Mouse (Mus musculus) gastrocnemius, postnatal 14 days (tissue): Measurements from ENCODE around the gene Adgrb2. TPM values are rescaled to one million over a fixed set of nuclear protein-coding genes. Genes with fewer than 3 reads are reported as not detected.
A peak's percentile ranks its signal among the peaks of the same experiment; 100 is the strongest.

ENCODE experiments used
- DNase-seq: peaks from one replicate; pipeline ENCODE4 v3.0.0; 2021; ENCODE audit warnings: mixed read lengths
- intact Hi-C: fragments of 180-260 bp; cut with DNase I; formaldehyde crosslinking; loops from one replicate; pipeline ENCODE4 v1.15.1; 2025; ENCODE audit warnings: low total_unique reads
- total RNA-seq, 2 experiments: library from RNA; stranded (reverse); gene quantifications; 2 replicates each; pipeline ENCODE4 v1.2.3; 2021

The Adgrb2 gene
- total RNA-seq, 2 experiments from 2014 or later: 1.0 to 1.5 TPM

GRCm38 (mm10) chr4:129985161-129985670, 546 bp downstream of the Adgrb2 start:
- intact Hi-C loops: no loop called here
- DNase-seq: no peak

DNA sequence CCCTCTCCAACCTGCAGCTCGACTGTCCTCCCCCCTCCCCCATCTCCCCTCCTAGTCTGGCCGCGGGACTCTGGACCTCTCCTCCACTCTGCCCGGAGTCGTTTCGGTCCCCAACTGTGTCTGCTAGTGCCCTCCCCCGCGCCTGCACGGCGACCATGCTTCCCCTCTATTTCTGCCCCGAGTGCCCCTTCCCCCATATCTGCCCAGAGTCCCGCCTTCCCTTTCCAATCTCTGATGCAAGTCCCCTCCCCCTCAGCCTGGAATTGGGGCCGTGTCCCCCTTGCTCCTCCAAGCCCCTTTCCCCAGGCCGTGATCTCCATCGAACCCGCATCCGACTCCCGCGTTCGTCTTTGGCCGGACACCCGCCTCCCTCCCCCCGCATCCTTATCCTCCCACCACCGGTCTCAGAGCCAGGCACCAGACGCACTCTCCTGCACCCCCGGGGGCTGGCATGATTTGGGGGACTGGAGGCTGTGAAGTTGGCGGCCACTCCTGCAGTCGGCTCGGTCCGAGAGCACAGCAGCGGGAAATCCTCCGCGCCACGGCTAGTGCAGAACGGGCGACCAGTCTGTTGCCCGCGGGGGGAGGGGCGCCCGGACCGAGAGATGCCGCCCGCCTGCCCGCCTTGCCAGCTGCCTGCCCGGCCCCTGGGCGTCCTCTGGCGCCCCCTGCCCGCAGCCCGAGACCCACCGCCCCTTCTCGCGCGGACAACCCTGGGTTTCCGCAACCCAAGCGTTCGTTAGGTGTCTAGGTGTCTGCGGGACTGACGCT, 1.2 kb downstream of the Adgrb2 start:
- peak; percentile 64 for DNase-seq
- intact Hi-C loops: no loop called here

- intact Hi-C loops: no loop called here
- peak; percentile 42 for DNase-seq
Measured at GRCm38 (mm10) chr4:129987825-129988504, 3.3 kb downstream of the Adgrb2 start.

- intact Hi-C loops: no loop called here
- no peak for DNase-seq
Measured at GRCm38 (mm10) chr4:129989925-129990324, 5.3 kb downstream of the Adgrb2 start.

- intact Hi-C loops: no loop called here
Measured at GRCm38 (mm10) chr4:129992720-129993119, 8.1 kb downstream of the Adgrb2 start.

GRCm38 (mm10) chr4:129993213-129993612, 8.5 kb downstream of the Adgrb2 start:
- no peak for DNase-seq
- intact Hi-C loops: no loop called here

More at GRCm38 (mm10) chr4:129992720-129993119, 8.1 kb downstream of the Adgrb2 start:
- no peak for DNase-seq

GRCm38 (mm10) chr4:129993944-129994695, 9.4 kb downstream of the Adgrb2 start:
- intact Hi-C loops: no loop called here

DNA sequence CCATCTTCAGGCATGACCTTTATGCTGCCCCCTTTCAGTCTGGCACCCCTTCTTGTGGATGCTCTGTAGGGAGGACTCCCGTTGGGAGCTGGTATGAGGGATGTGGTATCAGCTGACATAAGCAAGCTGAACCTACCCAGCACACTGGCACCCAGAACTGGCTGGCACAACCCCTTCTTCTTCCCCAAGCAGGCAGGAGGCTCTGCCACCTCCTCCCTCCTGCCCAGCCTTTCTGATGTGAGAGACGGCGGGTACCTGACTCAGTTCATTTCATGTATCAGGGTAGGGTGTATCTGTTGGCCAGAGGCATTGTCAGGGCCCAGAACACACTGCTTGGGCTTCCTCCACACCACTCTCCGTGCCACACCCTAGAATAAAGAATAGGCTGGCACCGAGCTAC, 10.1 kb downstream of the Adgrb2 start:
- no peak for DNase-seq
- intact Hi-C loops: no loop called here

More at GRCm38 (mm10) chr4:129993944-129994695, 9.4 kb downstream of the Adgrb2 start:
- DNase-seq: no peak

DNA sequence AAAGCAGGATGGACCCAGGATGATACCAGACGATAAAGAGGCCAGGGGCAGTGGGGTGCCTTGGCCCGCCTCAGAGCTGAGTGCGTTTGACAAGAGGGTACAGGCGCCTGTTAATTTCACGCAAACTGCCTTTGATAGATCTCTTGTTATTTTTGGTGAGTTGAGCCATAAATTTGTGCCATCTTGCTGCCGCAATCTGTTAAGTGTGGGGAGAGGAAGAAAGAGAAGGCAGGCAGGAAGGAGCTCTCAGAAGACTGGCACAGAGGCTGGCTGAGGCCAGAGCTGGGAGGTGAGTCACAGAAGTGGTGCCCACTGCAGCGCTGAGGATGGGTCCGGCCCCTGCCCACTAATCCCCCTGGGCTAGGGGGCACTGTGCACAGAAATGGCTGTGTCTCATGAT, 10.6 kb downstream of the Adgrb2 start:
- DNase-seq: no peak
- intact Hi-C loops: no loop called here

- DNase-seq: no peak
Measured at GRCm38 (mm10) chr4:129996015-129996414, 11.3 kb downstream of the Adgrb2 start.

DNA sequence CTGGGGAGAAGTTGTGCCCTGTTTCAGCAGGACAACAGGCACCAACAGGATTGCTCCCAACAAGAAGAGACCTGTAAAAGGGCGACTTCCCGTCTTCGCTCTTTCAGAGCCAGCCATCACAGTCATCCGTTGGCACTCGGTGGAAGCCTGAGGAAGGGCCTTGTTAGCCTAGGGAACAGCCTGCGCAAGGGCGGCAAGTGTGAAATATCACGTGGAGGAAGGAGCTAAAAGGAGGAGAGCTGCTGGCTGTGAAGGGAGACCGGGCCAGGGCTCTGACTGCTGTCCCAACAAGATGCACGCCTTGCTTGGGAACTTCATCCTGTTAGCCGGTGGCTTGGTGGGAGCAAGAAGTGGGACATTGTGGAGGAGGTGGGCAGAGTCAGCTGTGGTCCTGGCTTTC, 13.5 kb downstream of the Adgrb2 start:
- no peak for DNase-seq
- intact Hi-C loops: no loop called here

More at GRCm38 (mm10) chr4:129996015-129996414, 11.3 kb downstream of the Adgrb2 start:
- intact Hi-C loops: no loop called here

DNA sequence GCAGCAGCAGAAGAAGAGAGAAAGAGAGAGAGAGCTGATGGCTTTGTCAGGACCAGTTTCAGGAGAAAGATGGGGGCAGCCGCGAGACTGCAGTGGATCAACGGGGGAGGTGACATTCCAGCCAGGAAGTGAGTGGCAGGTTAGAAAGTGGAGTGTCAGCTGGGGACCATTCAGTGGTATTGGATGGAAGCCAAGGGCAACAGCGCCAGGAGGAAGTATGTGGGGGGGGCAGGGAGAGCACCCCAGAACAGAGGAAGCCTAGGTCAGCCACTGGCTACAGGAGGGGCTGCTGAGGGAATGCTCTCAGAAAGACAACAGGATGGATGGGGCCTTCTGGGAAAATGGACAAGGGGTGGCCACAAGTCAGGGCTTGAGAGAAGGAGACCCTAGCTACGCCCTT, 17.0 kb downstream of the Adgrb2 start:
- intact Hi-C loops: no loop called here
- no peak for DNase-seq

- intact Hi-C loops: no loop called here
- DNase-seq: no peak
Measured at GRCm38 (mm10) chr4:130002157-130002556, 17.5 kb downstream of the Adgrb2 start.

DNA sequence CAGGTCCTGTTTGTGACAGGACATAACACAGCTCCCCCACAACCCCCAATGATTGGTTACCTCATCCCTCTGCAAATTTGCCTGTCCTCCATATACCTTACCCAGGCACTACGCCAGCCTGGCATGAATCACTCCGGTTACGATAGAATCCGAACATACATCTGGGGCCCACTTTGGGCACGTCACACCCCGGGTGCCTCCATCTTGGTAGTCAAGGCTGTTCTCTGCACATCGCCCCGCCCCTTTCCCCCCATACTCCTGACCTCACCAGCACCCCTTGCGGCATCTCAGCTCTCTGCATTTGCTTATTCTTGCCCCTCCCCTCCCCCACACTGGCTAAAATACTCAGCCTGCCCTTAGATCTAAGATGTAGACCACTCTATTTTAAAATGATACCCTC, 20.9 kb downstream of the Adgrb2 start:
- no peak for DNase-seq
- intact Hi-C loops: no loop called here

DNA sequence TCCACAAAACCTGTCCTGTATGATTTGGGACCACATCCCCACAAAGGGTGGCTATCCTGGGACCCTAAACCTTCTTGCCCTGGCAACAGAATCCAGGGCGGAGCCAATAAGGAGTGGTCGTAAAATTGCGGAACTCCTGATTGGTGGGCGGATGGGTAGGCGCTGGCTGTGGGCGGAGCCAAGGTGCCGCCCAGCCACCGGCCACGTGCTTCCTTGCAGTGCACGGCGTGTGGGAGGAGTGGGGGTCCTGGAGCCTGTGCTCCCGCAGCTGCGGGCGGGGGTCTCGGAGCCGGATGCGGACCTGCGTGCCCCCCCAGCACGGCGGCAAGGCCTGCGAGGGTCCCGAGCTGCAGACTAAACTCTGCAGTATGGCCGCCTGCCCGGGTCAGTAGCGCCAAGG, 21.9 kb downstream of the Adgrb2 start:
- intact Hi-C loops: no loop called here
- no peak for DNase-seq

DNA sequence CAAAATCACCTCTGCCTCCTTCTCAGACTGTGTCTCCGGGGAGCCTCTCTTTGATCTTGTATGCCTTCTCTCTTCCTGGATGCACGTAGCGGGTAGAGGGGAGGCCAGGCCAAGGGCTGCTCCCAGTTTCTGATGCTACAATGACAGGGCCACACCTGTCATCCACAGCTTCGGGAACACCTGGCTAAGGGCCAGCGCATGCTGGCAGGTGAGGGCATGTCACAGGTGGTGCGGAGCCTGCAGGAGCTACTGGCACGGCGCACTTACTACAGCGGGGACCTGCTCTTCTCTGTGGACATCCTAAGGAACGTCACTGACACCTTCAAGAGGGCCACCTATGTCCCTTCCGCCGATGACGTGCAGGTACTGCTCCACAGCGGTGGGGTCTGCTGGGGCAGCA, 24.4 kb downstream of the Adgrb2 start:
- intact Hi-C loops: no loop called here
- DNase-seq: no peak

DNA sequence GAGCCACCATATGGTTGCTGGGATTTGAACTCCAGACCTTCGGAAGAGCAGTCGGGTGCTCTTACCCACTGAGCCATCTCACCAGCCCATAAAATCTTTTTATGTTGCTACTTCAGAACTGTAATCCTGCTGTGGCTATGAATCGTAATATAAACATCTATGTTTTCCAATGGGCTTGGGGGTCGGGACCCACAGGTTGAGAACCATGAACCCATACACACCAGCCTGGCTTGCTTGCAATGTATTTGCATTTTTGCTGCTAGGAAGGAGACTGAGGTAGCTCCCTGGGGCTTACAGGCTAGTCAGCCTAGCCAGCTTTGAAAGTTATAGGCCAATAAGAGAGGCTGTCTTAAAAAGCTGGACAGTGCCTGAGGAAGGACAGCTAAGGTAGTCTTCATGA, 26.1 kb downstream of the Adgrb2 start:
- intact Hi-C loops: no loop called here
- DNase-seq: no peak

DNA sequence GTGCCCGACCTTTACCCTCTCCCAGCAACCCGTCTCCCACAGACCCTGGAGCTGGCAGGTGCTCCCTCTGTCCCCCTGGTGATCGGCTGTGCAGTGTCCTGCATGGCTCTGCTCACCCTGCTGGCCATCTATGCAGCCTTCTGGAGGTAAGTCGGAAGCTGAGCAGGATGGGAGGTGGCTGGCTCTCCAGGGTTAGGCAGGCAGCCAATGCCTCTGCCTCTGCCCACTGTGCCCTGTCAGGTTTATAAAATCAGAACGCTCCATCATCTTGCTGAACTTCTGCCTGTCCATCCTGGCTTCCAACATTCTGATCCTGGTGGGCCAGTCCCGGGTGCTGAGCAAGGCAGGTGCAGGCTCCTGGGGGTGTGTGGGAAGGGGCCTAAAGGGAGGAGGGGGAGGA, 27.6 kb downstream of the Adgrb2 start:
- no peak for DNase-seq
- intact Hi-C loops: no loop called here

GRCm38 (mm10) chr4:130013111-130013510, 28.4 kb downstream of the Adgrb2 start:
- DNase-seq: no peak
- intact Hi-C loops: no loop called here

DNA sequence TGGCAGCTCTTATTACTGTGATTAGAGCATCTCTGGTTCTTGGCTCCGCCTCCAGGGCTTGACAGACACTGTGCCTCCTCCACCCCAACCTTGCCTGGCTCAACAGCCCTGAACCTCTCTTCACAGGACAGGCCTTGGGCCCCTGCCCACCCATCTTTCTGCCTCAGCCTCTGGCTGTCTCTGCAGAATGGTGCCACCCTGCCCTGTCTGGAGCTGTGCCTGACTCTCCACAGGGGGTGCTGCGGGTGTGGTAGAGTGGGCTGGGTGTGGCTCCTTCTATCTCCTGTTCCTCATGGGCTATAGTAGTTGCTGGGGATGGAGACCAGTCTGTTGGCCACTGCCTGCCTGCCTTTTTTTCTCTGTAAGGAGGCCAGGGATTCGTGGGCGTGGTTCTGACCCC, 31.3 kb downstream of the Adgrb2 start:
- intact Hi-C loops: no loop called here
- DNase-seq: no peak
